Comparison of ENCODE assay signal across 8 mouse cellular contexts in genomic region chrX:36112422-36112750, GRCm38 (mm10). TPM values are rescaled to one million over a fixed set of nuclear protein-coding genes. Genes with fewer than 3 reads are reported as not detected.
A peak's percentile ranks its signal among the peaks of the same experiment; 100 is the strongest.
DNase-seq lines count a peak whose midpoint lies in the region; ATAC-seq and TF ChIP-seq lines count a peak whose summit lies in the region.

No protein-coding gene starts in this region.

- H3K27me3 ChIP-seq in kidney, adult 2 months (replicated peaks; ENCODE audit: control insufficient read depth, insufficient read depth, low read length): no peaks in the 10 kb centered on the region
- H3K27me3 ChIP-seq in embryonic facial prominence, embryonic 10.5 days (replicated peaks; ENCODE audit: low read depth, poor library complexity, severe bottlenecking): peaks cover 21% of the 10 kb centered on the region
- H3K27me3 ChIP-seq in hindbrain, embryonic 14.5 days (ENCODE audit: control insufficient read depth, insufficient read depth, low read length): no peaks in the 10 kb centered on the region
- H3K27me3 ChIP-seq in midbrain, embryonic 14.5 days (ENCODE audit: control insufficient read depth, insufficient read depth, low read length): no peaks in the 10 kb centered on the region

- peak overlapping the region; percentile 56 for H3K9ac ChIP-seq in hindbrain, embryonic 14.5 days
- H3K9ac ChIP-seq in midbrain, embryonic 14.5 days (replicated peaks; ENCODE audit: low read length): no peak overlapping the region; the same call in 1 of the 2 replicates

- TF ChIP-seq POLR2A in kidney, adult 2 months (IDR thresholded peaks at IDR 0.05; ENCODE audit: low read depth, low read length): no peak

- 1% methylated on average over 9 of the region's 9 CpGs for WGBS in kidney, adult 2 months
- 12% methylated on average over 9 of the region's 9 CpGs for WGBS in embryonic facial prominence, embryonic 10.5 days
- 25% methylated on average over 9 of the region's 9 CpGs for WGBS in hindbrain, embryonic 14.5 days
- WGBS in midbrain, embryonic 14.5 days: 18% methylated on average over 9 of the region's 9 CpGs

- TF ChIP-seq CTCF in kidney, adult 2 months (conservative IDR thresholded peaks at IDR 0.05; ENCODE audit: insufficient read depth, insufficient read length, low read depth, low read length): no peak

- 0 out of 2 replicates have a peak, but pooled peaks have one; percentile 8 for ATAC-seq in hindbrain, embryonic 14.5 days (ENCODE audit: low FRiP score)
- ATAC-seq in midbrain, embryonic 14.5 days (ENCODE audit: low FRiP score, low TSS enrichment): no peak; the same call in 1 of the 2 replicates

- H3K9me3 ChIP-seq in embryonic facial prominence, embryonic 10.5 days: no peaks in the 10 kb centered on the region
- no peaks in the 10 kb centered on the region for H3K9me3 ChIP-seq in hindbrain, embryonic 14.5 days (ENCODE audit: control insufficient read depth, low read length)
- no peaks in the 10 kb centered on the region for H3K9me3 ChIP-seq in midbrain, embryonic 14.5 days (ENCODE audit: control insufficient read depth, low read length)

- peak overlapping the region; percentile 75 for H3K27ac ChIP-seq in kidney, adult 2 months (ENCODE audit: insufficient read depth, low read depth, low read length)
- peak overlapping the region; percentile 61; the same call in 1 of the 2 replicates for H3K27ac ChIP-seq in embryonic facial prominence, embryonic 10.5 days (replicated peaks)
- H3K27ac ChIP-seq in hindbrain, embryonic 14.5 days: no peak overlapping the region
- no peak overlapping the region for H3K27ac ChIP-seq in midbrain, embryonic 14.5 days (replicated peaks; ENCODE audit: low read depth, low read length)

- peak overlapping the region; percentile 75 for H3K4me2 ChIP-seq in hindbrain, embryonic 14.5 days (replicated peaks)
- H3K4me2 ChIP-seq in midbrain, embryonic 14.5 days (ENCODE audit: low read length): peak overlapping the region; percentile 67

- peak overlapping the region; percentile 92 for H3K4me3 ChIP-seq in kidney, adult 2 months (ENCODE audit: insufficient read depth, low read depth, low read length)
- peak overlapping the region; percentile 64 for H3K4me3 ChIP-seq in embryonic facial prominence, embryonic 10.5 days
- peak overlapping the region; percentile 43 for H3K4me3 ChIP-seq in hindbrain, embryonic 14.5 days (replicated peaks; ENCODE audit: low read length)
- peak overlapping the region; percentile 46 for H3K4me3 ChIP-seq in midbrain, embryonic 14.5 days (replicated peaks; ENCODE audit: low read depth, low read length)

- no peak for DNase-seq in kidney, adult 2 months
- no peak for DNase-seq in kidney, postnatal 25 days
- no peak for DNase-seq in embryonic facial prominence, embryonic 10.5 days (ENCODE audit: low spot score)
- DNase-seq in hindbrain, embryonic 14.5 days (ENCODE audit: low spot score): no peak
- DNase-seq in midbrain, embryonic 14.5 days: no peak
- DNase-seq in urinary bladder, postnatal 10 days (ENCODE audit: low spot score): no peak
- no peak for DNase-seq in thymus, postnatal 0 days (ENCODE audit: low spot score)
- no peak for DNase-seq in T-cell, adult 2 months (ENCODE audit: low spot score)

- no peaks in the 10 kb centered on the region; the same call in 1 of the 2 replicates for H3K4me1 ChIP-seq in kidney, adult 2 months (ENCODE audit: control insufficient read depth, insufficient read depth, low read length)
- H3K4me1 ChIP-seq in embryonic facial prominence, embryonic 10.5 days: no peaks in the 10 kb centered on the region
- no peaks in the 10 kb centered on the region for H3K4me1 ChIP-seq in hindbrain, embryonic 14.5 days (replicated peaks; ENCODE audit: control insufficient read depth, insufficient read depth, low read length)
- no peaks in the 10 kb centered on the region for H3K4me1 ChIP-seq in midbrain, embryonic 14.5 days (ENCODE audit: control insufficient read depth, insufficient read depth, low read length)

- no peaks in the 10 kb centered on the region for H3K36me3 ChIP-seq in kidney, adult 2 months (ENCODE audit: control insufficient read depth, insufficient read depth, low read length)
- no peaks in the 10 kb centered on the region for H3K36me3 ChIP-seq in embryonic facial prominence, embryonic 10.5 days (replicated peaks)
- no peaks in the 10 kb centered on the region for H3K36me3 ChIP-seq in hindbrain, embryonic 14.5 days (replicated peaks; ENCODE audit: control insufficient read depth, insufficient read depth)
- no peaks in the 10 kb centered on the region for H3K36me3 ChIP-seq in midbrain, embryonic 14.5 days (ENCODE audit: control insufficient read depth, insufficient read depth, low read length)

RNA-seq across cellular contexts. Expression of gene Il13ra1, which starts 0.5 kb away (rescaled TPM):
- 8.9 and 10.9 TPM in 2 replicates for polyA plus RNA-seq in kidney, adult 2 months (2012; rRNA removed)
- polyA plus RNA-seq in embryonic facial prominence, embryonic 10.5 days (2016; fragmentation: Nextera tagmentation; extraction: Ambion mirVana): 3.8 and 5.0 TPM in 2 replicates
- 9.0 and 9.8 TPM in 2 replicates for polyA plus RNA-seq in hindbrain, embryonic 14.5 days (2014; fragmentation: Nextera tagmentation; extraction: Ambion mirVana)
- 3.3 and 8.5 TPM in 2 replicates for polyA plus RNA-seq in midbrain, embryonic 14.5 days (2014; fragmentation: Nextera tagmentation; extraction: Ambion mirVana)
- polyA plus RNA-seq in thymus, postnatal 0 days (2015; fragmentation: Nextera tagmentation; extraction: Ambion mirVana): 13.5 and 14.8 TPM in 2 replicates

Comparison
In these comparisons a context has a peak if more than half of its experiments do, and no peak if none do; other contexts are left out.
1. H3K27ac ChIP-seq: peak in kidney, adult 2 months (single experiment) and embryonic facial prominence, embryonic 10.5 days (single experiment); none in hindbrain, embryonic 14.5 days (single experiment) and midbrain, embryonic 14.5 days (single experiment).
2. Peak in every context shown above with its lines, with median percentiles within 50 percentile points of each other: H3K4me3 ChIP-seq.